Mouse (Mus musculus) erythroblast, embryonic 14.5 days (primary cell): ENCODE data around the gene Tmem59.

Experiments used
- GATA1 ChIP-seq: IDR thresholded peaks from 2 replicates; pipeline ENCODE4 v1.6.1; 2012; ENCODE audit warnings: low read length, inconsistent platforms, mixed read lengths
- TAL1 ChIP-seq: IDR thresholded peaks from 3 replicates; pipeline ENCODE4 v1.6.1; 2012; ENCODE audit warnings: low read length, inconsistent platforms, mixed read lengths

- TF ChIP-seq GATA1 (no peak), TAL1 (no peak)
These were observed 18.9 kb upstream of the Tmem59 start for GRCm38 (mm10) chr4:107159166-107159773.
